Mouse (Mus musculus): ENCODE data around the gene Elmod3. TPM values are rescaled to one million over a fixed set of nuclear protein-coding genes. Genes with fewer than 3 reads are reported as not detected.

The Elmod3 gene
- total RNA-seq, 2 experiments from 2014 or later, result 15.9 to 17.3 TPM

DNA sequence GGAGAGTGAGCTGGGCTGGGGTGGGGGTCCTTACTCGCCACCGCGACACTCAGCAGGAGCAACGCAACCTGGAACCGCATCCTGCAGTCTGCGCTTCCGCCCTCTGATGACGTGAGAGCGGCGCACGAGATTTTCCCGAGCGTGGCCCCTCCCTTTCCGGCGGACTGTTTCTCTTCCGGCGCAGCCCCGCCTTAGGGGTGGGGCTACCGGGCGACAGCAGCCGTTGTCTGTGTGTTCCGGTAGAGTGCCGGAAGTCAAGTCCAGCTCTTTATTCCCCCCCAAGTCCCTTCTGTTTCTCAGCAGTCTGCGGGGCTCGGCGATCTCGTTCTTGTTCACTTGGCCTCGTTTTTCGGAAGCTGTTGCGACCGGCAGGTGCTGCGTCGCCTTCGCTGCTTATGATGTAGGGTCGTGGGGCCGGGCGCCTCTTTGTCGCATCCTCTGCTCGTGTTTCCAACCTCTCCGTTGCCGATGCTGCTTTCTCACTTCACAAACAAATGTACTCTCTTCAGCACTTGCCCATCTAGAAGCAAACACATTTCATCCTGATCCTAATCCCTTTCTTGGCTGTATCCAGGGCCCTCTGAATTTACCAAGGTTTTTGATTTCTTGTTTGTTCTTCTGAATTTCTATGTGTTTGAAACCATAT lies 18.6 kb upstream of the Elmod3 start, which contains the start of gene Tgoln1:
Tgoln1 (minus strand) TSS at position 358 of the 646 bp plus-strand sequence.
- DNase-seq (ENCODE audit: low spot score in 2 of 2), result peak; percentile 94
- intact Hi-C loops (cut with DNase I), result no loop called here

DNA sequence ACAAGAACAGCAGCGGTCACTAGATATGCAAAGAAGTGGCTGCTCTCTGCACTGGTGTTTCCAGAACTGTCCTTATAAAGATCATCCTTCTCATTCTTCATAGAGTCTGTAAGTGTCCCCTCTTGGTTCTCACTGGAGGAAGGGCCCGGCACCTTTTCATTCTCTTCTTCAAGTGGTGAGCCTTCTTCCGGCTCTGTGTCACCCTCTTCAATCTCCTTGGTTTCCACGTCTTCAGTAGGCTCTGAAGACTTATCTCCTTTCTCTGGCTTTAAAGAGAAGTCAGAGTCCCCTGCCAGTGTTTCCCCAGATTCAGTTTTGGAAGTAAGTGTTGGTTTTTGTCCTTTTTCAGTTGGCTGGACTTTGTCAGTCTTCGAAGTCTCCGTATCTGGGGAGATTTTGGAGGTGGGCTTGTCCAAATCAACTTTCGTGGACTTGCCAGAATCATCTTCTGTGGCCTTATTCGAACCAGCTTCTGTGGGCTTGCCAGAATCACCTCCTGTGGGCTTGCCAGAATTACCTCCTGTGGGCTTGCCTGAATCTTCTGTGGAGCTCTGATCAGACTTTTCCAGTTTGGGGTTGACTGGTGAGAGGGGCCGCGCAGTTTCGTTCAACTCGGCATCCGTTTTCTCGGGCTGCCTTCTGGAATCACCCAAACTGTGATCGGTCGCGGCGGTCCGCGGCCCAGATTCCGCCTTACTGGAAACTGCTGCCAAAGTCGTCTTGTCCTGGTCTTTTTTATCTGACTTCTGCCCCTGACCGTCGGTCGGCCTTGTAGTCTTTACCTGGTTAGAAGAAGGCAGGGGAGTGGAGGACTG lies 17.6 kb upstream of the Elmod3 start:
- intact Hi-C loops (cut with DNase I), result no loop called here

DNA sequence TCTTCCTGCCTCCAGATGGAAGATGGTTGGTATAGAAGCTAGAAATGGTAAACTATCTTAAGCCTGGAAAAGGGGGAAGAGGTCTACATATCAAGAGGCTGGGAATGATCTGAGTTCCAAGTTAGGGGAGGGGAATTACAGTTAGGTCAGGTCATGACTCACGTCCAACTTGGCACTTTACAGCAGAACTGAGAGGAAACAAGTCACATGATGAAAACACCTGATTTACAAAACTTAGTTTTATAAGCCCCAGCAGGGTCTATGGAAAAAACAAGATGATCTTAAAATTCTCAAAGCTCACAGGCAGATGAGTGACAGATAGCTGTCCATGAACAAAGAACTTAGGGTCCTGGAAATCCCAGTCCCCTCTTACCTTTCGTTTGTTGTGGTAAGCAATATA lies 16.9 kb upstream of the Elmod3 start:
- intact Hi-C loops (cut with DNase I), result no loop called here
- DNase-seq (ENCODE audit: low spot score in 2 of 2), result no peak

More for the DNA sequence above, 17.6 kb upstream of the Elmod3 start:
- no peak for DNase-seq (ENCODE audit: low spot score in 2 of 2)

- intact Hi-C loops (cut with DNase I), result no loop called here
- no peak for DNase-seq (ENCODE audit: low spot score in 2 of 2)
These were observed 12.0 kb upstream of the Elmod3 start for GRCm38 (mm10) chr6:72610261-72610660.

- intact Hi-C loops (cut with DNase I), result no loop called here
- DNase-seq (ENCODE audit: low spot score in 2 of 2), result no peak
These were observed 10.5 kb upstream of the Elmod3 start for GRCm38 (mm10) chr6:72608662-72609184.

DNA sequence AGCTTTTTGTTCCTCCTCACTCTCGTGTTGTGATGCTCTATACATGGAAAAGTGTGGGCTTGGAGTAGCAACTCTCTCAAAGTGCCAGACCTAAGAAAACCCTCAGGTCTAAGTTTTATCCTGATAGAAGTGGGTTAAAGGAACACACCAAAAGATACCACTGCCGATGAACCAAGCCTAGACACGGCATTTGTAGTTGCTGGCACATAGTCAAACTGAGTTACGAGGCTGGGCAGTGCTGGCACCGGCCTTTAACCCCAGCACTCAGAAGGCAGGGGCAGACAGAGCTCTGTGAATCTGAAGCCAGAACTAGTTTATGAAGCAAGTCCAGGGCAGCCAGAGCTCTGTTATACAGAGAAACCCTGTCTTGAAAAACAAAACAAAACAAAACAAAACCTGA lies 9.5 kb upstream of the Elmod3 start:
- intact Hi-C loops (cut with DNase I), result no loop called here

GRCm38 (mm10) chr6:72607060-72607459 lies 8.8 kb upstream of the Elmod3 start:
- DNase-seq (ENCODE audit: low spot score in 2 of 2), result no peak
- intact Hi-C loops (cut with DNase I), result no loop called here

More for the DNA sequence above, 9.5 kb upstream of the Elmod3 start:
- DNase-seq (ENCODE audit: low spot score in 2 of 2), result no peak

GRCm38 (mm10) chr6:72604066-72604465 lies 5.9 kb upstream of the Elmod3 start:
- intact Hi-C loops (cut with DNase I), result no loop called here
- no peak for DNase-seq (ENCODE audit: low spot score in 2 of 2)

DNA sequence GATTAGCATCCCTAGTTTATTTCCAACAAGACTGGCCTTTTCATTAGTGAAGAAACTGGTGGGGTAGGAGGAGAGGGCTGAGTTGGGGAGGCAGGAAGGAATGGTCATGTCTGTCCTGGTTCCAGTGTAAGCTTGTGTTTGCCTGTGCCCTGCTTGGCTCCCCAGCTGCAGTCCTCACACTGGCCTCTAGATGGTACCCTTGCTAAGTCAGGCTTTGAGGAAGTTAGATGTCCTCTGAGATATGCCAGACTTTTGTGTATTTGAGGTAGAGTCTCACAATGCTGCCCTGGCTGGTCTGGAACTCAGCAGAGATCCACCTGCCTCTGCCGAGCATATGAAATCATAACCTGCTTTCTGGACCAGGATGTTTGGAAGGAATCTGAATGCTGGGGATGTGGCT lies 3.5 kb upstream of the Elmod3 start:
- DNase-seq (ENCODE audit: low spot score in 2 of 2), result peak; percentile 83 to 88
- intact Hi-C loops (cut with DNase I), result no loop called here

GRCm38 (mm10) chr6:72600771-72601170 lies 2.6 kb upstream of the Elmod3 start:
- intact Hi-C loops (cut with DNase I), result no loop called here
- DNase-seq (ENCODE audit: low spot score in 2 of 2), result no peak

DNA sequence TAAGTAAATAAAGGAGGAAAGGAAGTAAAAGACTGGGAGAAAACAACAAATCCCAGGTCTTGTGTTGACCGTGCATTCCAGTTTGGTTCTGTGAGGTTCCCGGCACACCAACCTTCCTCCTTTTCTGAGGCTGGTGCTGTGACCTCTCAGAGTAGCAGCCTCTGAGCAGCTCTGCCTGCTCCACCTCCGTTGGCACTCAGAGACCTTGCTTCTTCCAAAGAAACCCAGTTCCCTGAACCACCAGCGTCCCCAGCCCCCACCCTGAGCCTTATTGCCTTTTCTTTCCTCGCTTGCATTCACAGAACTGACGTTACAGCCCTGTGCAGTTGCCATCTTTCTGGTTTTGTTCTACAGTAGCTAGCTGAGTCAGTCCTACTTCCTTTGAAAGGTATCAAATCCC lies 2.0 kb upstream of the Elmod3 start:
- intact Hi-C loops (cut with DNase I), result no loop called here
- no peak for DNase-seq (ENCODE audit: low spot score in 2 of 2)

- intact Hi-C loops (cut with DNase I), result no loop called here
- peak; percentile 40 to 42 for DNase-seq (ENCODE audit: low spot score in 2 of 2)
These were observed 761 bp upstream of the Elmod3 start for GRCm38 (mm10) chr6:72598791-72599557.

- intact Hi-C loops (cut with DNase I), result no loop called here
- DNase-seq (ENCODE audit: low spot score in 2 of 2), result peak; percentile 24 to 33
These were observed 934 bp downstream of the Elmod3 start for GRCm38 (mm10) chr6:72597083-72597874.

DNA sequence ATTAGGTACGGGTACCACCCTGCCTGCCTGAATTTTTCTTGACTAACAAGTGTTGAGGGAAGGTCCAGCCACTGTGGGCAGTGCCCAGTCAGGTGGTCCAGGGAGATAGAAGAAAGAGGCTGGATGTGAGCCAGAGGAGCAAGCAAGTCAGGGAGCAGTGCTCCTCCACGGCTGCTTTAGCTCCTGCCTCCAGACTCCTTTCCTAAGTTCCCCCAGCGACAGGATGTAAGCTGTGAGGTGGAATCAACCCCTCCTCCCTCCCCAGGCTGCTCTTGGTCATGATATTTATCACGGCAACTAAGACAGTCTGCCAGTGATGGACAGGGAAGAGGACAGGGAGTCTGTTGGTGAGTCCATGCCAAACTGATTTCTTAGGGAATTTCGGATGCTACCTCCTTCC lies 4.3 kb downstream of the Elmod3 start:
- intact Hi-C loops (cut with DNase I), result no loop called here
- DNase-seq (ENCODE audit: low spot score in 2 of 2), result no peak

GRCm38 (mm10) chr6:72593011-72593803 lies 5.0 kb downstream of the Elmod3 start:
- peak; percentile 22 to 51 for DNase-seq (ENCODE audit: low spot score in 2 of 2)
- intact Hi-C loops (cut with DNase I), result no loop called here

DNA sequence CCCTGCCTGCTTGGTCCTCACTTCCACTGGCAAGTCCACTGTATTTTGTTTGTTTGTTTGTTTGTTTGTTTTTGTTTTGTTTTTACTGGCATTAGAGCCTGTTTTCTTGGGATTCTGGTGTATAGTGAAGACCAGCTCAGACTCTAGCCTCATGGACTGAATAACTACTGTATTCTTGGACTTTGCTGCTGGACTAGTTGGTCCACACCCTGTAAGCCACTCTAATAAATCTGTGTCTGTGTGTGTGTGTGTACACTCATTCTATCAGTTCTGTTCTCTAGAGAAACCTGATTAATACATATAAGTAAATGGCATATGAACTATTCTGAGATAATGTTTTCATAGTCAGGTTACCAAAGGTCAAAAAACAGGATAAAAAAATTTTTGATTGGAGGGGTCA lies 8.1 kb downstream of the Elmod3 start:
- intact Hi-C loops (cut with DNase I), result no loop called here
- no peak for DNase-seq (ENCODE audit: low spot score in 2 of 2)

- no peak for DNase-seq (ENCODE audit: low spot score in 2 of 2)
- intact Hi-C loops (cut with DNase I), result no loop called here
These were observed 9.9 kb downstream of the Elmod3 start for GRCm38 (mm10) chr6:72588307-72588706.

- DNase-seq (ENCODE audit: low spot score in 2 of 2), result no peak
- intact Hi-C loops (cut with DNase I), result no loop called here
These were observed 11.5 kb downstream of the Elmod3 start for GRCm38 (mm10) chr6:72586701-72587100.
